Mouse (Mus musculus) G1E (cell line): Measurements from ENCODE around the gene Kcnma1.

Experiments
- CTCF ChIP-seq: IDR thresholded peaks from 2 replicates; pipeline ENCODE4 v1.5.1; 2012; ENCODE audit warnings: low read depth, low read length, inconsistent platforms, mixed read lengths
- POLR2AphosphoS5 ChIP-seq: IDR thresholded peaks from 2 replicates; pipeline ENCODE4 v1.6.1; 2012; ENCODE audit warnings: low read depth, low read length, inconsistent platforms; ENCODE audit not compliant: insufficient replicate concordance
- TAL1 ChIP-seq: conservative IDR thresholded peaks from 2 replicates; pipeline ENCODE4 v1.6.1; 2012; ENCODE audit warnings: low read depth, low read length, inconsistent platforms, mixed read lengths

DNA sequence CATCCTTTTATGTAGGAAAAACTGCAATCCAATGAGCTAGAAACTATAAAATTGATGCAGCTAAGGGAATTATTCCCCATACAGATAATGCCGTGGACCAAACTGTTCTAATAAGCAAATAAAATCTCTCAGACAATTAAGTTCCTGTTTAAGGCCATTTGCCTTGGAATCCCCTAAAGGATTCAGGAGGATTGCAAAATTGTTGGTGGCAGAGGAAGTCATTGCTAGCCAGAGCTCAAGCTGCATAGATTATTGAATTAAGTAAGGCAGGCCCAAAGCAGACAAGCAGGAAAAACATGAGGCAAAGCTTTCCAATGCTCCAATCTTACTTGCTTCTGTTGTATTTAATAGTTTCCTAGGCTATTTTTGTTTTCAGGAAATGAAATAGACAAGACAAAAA lies 441.5 kb downstream of the Kcnma1 start:
- TF ChIP-seq TAL1 (no peak), CTCF (no peak), POLR2AphosphoS5 (no peak)
